Mouse (Mus musculus) bone marrow macrophage, adult 2 months (primary cell): Measurements from ENCODE around the gene Steap3.

Source experiments
- CTCF ChIP-seq: IDR thresholded peaks from 2 replicates; pipeline ENCODE4 v1.5.1; 2012; ENCODE audit warnings: low read depth, mild to moderate bottlenecking, low read length, moderate library complexity
- POLR2A ChIP-seq: IDR thresholded peaks from 2 replicates; pipeline ENCODE4 v1.6.1; 2012; ENCODE audit warnings: mild to moderate bottlenecking, low read depth, low read length, borderline replicate concordance

GRCm38 (mm10) chr1:120197189-120197588, 75.3 kb downstream of the Steap3 start:
- TF ChIP-seq POLR2A (no peak), CTCF (peak; percentile 90)
